Mouse (Mus musculus): Measurements from ENCODE around the gene Bco1. TPM values are rescaled to one million over a fixed set of nuclear protein-coding genes. Genes with fewer than 3 reads are reported as not detected.

Bco1 gene
- polyA plus RNA-seq, 1 experiment: 0.07 TPM

GRCm38 (mm10) chr8:117085521-117085920 is 10.1 kb upstream of the Bco1 start:
- DNase-seq: no peak
- Histone ChIP-seq H3K27me3 (ENCODE audit: control insufficient read depth, insufficient read depth, low read length) (no peaks in the 10 kb centered on the region), H3K4me3 (ENCODE audit: control insufficient read depth, insufficient read depth, low read length) (no peak overlapping the region), H3K36me3 (ENCODE audit: control insufficient read depth, insufficient read depth, low read length) (no peaks in the 10 kb centered on the region), H3K27ac (ENCODE audit: control insufficient read depth, insufficient read depth, low read length) (no peak overlapping the region), H3K4me1 (replicated peaks; ENCODE audit: control insufficient read depth, insufficient read depth, low read length) (no peaks in the 10 kb centered on the region)
- TF ChIP-seq CTCF (IDR thresholded peaks at IDR 0.05; ENCODE audit: borderline replicate concordance, control insufficient read depth, extremely low read depth, insufficient read depth, low read length, poor library complexity): no peak
- TF ChIP-seq POLR2A (IDR thresholded peaks at IDR 0.05; ENCODE audit: control insufficient read depth, extremely low read depth, insufficient read depth, low read length, poor library complexity): no peak
- 80% methylated on average over 8 of the region's 8 CpGs for WGBS

GRCm38 (mm10) chr8:117087036-117087435 is 8.6 kb upstream of the Bco1 start:
- Histone ChIP-seq H3K4me1 (replicated peaks; ENCODE audit: control insufficient read depth, insufficient read depth, low read length) (no peaks in the 10 kb centered on the region), H3K4me3 (ENCODE audit: control insufficient read depth, insufficient read depth, low read length) (no peak overlapping the region), H3K27me3 (ENCODE audit: control insufficient read depth, insufficient read depth, low read length) (no peaks in the 10 kb centered on the region), H3K27ac (ENCODE audit: control insufficient read depth, insufficient read depth, low read length) (no peak overlapping the region), H3K36me3 (ENCODE audit: control insufficient read depth, insufficient read depth, low read length) (no peaks in the 10 kb centered on the region)
- no peak for TF ChIP-seq POLR2A (IDR thresholded peaks at IDR 0.05; ENCODE audit: control insufficient read depth, extremely low read depth, insufficient read depth, low read length, poor library complexity)
- no peak for TF ChIP-seq CTCF (IDR thresholded peaks at IDR 0.05; ENCODE audit: borderline replicate concordance, control insufficient read depth, extremely low read depth, insufficient read depth, low read length, poor library complexity)
- DNase-seq: no peak

- H3K27me3 ChIP-seq (ENCODE audit: control insufficient read depth, insufficient read depth, low read length): no peaks in the 10 kb centered on the region
- H3K4me1 ChIP-seq (replicated peaks; ENCODE audit: control insufficient read depth, insufficient read depth, low read length): no peaks in the 10 kb centered on the region
- WGBS: 98% methylated on average over 4 of the region's 4 CpGs
- no peak overlapping the region for H3K4me3 ChIP-seq (ENCODE audit: control insufficient read depth, insufficient read depth, low read length)
- TF ChIP-seq CTCF (IDR thresholded peaks at IDR 0.05; ENCODE audit: borderline replicate concordance, control insufficient read depth, extremely low read depth, insufficient read depth, low read length, poor library complexity) (no peak), POLR2A (IDR thresholded peaks at IDR 0.05; ENCODE audit: control insufficient read depth, extremely low read depth, insufficient read depth, low read length, poor library complexity) (no peak)
- DNase-seq: no peak
- no peak overlapping the region for H3K27ac ChIP-seq (ENCODE audit: control insufficient read depth, insufficient read depth, low read length)
- no peaks in the 10 kb centered on the region for H3K36me3 ChIP-seq (ENCODE audit: control insufficient read depth, insufficient read depth, low read length)
These were observed 5.9 kb upstream of the Bco1 start for GRCm38 (mm10) chr8:117089802-117090201.

DNA sequence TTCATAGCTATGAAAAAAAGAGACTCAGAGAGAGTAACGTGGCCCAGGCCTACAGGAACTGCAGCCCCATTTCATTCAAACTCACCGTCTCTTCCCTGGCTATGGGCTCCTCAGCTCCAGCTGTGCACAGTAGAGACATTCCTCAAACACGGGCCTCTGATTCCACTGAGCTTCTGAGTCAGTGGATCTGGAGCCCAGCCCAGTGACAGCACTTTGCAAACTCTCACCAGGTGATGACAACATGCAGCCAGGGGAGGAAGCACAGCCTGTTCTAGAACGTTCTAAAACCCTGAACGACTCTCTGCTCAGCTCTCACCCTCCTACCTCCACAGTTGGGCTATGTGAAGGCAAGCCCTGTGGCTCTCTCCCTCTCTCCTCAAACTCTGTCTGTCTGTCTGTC is 1.6 kb upstream of the Bco1 start:
- no peak overlapping the region for H3K27ac ChIP-seq (ENCODE audit: control insufficient read depth, insufficient read depth, low read length)
- H3K36me3 ChIP-seq (ENCODE audit: control insufficient read depth, insufficient read depth, low read length): no peaks in the 10 kb centered on the region
- H3K27me3 ChIP-seq (ENCODE audit: control insufficient read depth, insufficient read depth, low read length): no peaks in the 10 kb centered on the region
- 70% methylated on average over 5 of the region's 5 CpGs for WGBS
- no peak overlapping the region for H3K4me3 ChIP-seq (ENCODE audit: control insufficient read depth, insufficient read depth, low read length)
- H3K4me1 ChIP-seq (replicated peaks; ENCODE audit: control insufficient read depth, insufficient read depth, low read length): no peaks in the 10 kb centered on the region
- no peak for DNase-seq
- TF ChIP-seq CTCF (IDR thresholded peaks at IDR 0.05; ENCODE audit: borderline replicate concordance, control insufficient read depth, extremely low read depth, insufficient read depth, low read length, poor library complexity) (no peak), POLR2A (IDR thresholded peaks at IDR 0.05; ENCODE audit: control insufficient read depth, extremely low read depth, insufficient read depth, low read length, poor library complexity) (no peak)

DNA sequence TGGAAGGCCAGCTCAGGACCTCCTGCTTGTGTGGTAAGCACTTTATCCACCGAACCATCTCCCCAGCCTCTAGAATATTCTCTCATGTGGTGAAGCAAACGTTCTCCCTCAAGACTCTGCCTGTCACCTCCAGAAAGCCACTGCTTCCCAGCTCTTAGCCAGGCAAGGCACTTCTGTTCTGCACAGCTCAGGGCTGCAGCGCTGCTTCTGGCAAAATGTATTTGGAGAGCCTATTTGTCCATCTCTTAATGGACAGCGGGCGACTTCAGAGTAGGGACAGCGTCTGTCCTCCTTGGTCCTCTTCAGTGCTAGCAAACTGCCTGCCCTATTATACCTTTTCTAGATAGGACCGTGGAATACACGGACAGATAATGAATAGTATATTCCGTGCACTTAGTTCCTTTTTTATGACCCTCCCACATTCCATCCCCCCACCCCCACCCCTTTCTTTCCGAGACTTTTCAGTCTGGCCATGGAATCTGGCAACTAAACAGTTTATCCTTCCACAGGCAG is 1.5 kb downstream of the Bco1 start:
- WGBS: 77% methylated on average over 10 of the region's 10 CpGs
- H3K27ac ChIP-seq (ENCODE audit: control insufficient read depth, insufficient read depth, low read length): no peak overlapping the region
- no peak for TF ChIP-seq POLR2A (IDR thresholded peaks at IDR 0.05; ENCODE audit: control insufficient read depth, extremely low read depth, insufficient read depth, low read length, poor library complexity)
- TF ChIP-seq CTCF (IDR thresholded peaks at IDR 0.05; ENCODE audit: borderline replicate concordance, control insufficient read depth, extremely low read depth, insufficient read depth, low read length, poor library complexity): no peak

DNA sequence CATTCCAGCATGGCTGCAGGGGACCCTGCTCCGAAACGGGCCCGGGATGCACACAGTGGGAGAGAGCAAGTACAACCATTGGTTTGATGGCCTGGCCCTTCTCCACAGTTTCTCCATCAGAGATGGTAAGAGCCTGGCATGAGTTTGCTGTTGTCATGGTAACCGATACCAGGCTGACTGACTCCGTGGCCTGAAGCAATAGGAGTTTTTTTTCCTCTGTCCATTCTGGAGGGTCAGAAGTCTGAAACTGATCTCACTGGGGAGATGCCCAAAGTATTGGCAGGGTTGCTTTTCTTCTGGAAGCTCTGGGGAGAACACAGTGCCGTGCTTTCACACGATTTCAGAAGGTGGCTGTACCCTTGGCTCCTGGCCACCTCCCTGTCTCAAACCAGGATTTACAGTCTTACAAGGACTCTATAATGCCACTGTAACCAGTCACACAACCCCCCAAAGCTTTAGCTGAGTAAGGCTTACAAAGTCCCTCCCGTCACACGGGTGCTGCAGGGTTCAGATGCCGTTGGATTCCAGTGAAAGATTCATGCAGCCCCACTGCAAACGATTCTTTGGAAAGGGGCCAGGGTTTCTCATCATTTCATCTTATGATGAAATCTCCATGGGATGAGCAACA is 2.0 kb downstream of the Bco1 start:
- Histone ChIP-seq H3K4me3 (ENCODE audit: control insufficient read depth, insufficient read depth, low read length) (no peak overlapping the region), H3K4me1 (replicated peaks; ENCODE audit: control insufficient read depth, insufficient read depth, low read length) (no peaks in the 10 kb centered on the region), H3K27ac (ENCODE audit: control insufficient read depth, insufficient read depth, low read length) (no peak overlapping the region), H3K36me3 (ENCODE audit: control insufficient read depth, insufficient read depth, low read length) (no peaks in the 10 kb centered on the region), H3K27me3 (ENCODE audit: control insufficient read depth, insufficient read depth, low read length) (no peaks in the 10 kb centered on the region)
- no peak for DNase-seq
- TF ChIP-seq POLR2A (IDR thresholded peaks at IDR 0.05; ENCODE audit: control insufficient read depth, extremely low read depth, insufficient read depth, low read length, poor library complexity) (no peak), CTCF (IDR thresholded peaks at IDR 0.05; ENCODE audit: borderline replicate concordance, control insufficient read depth, extremely low read depth, insufficient read depth, low read length, poor library complexity) (no peak)
- WGBS: 75% methylated on average over 11 of the region's 11 CpGs

More for the DNA sequence above, 1.5 kb downstream of the Bco1 start:
- Histone ChIP-seq H3K4me1 (replicated peaks; ENCODE audit: control insufficient read depth, insufficient read depth, low read length) (no peaks in the 10 kb centered on the region), H3K27me3 (ENCODE audit: control insufficient read depth, insufficient read depth, low read length) (no peaks in the 10 kb centered on the region), H3K4me3 (ENCODE audit: control insufficient read depth, insufficient read depth, low read length) (no peak overlapping the region), H3K36me3 (ENCODE audit: control insufficient read depth, insufficient read depth, low read length) (no peaks in the 10 kb centered on the region)
- DNase-seq: no peak
